Mouse (Mus musculus): ENCODE measurements around the gene Acot7. TPM values are rescaled to one million over a fixed set of nuclear protein-coding genes. Genes with fewer than 3 reads are reported as not detected.
A peak's percentile ranks its signal among the peaks of the same experiment; 100 is the strongest.

Acot7 gene
- polyA plus RNA-seq, 1 experiment from 2014 or later, result 73.9 TPM

DNA sequence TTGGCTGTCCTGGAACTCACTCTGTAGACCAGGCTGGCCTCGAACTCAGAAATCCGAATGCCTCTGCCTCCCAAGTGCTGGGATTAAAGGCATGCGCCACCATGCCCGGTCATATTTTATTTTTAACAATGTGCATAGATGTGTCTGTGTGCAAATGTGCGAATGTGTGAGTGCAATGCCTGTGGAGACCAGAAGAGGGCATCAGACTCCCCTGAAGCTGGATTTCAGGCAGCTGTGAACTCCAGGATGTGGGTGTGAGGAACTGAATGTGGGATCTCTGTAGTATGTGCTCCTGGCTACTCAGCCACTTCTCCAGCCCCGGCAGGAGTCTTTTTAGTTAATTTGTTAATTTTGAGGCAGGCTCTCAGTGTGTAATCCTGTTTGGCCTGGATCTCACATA lies 6.4 kb upstream of the Acot7 start:
- Histone ChIP-seq H3K4me2 (no peak overlapping the region), H3K36me3 (no peaks in the 10 kb centered on the region), H3K9me3 (0 out of 2 replicates have a peak, but pooled peaks cover 3% of the 10 kb centered on the region), H3K27me3 (replicated peaks) (peaks cover 43% of the 10 kb centered on the region), H3K27ac (replicated peaks) (no peak overlapping the region), H3K4me3 (no peak overlapping the region), H3K4me1 (peaks cover 7% of the 10 kb centered on the region), H3K9ac (no peak overlapping the region)
- ATAC-seq (ENCODE audit: extremely low read depth, insufficient number of reproducible peaks, low FRiP score, low TSS enrichment), result no peak
- WGBS, result 80% methylated on average over 6 of the region's 6 CpGs

DNA sequence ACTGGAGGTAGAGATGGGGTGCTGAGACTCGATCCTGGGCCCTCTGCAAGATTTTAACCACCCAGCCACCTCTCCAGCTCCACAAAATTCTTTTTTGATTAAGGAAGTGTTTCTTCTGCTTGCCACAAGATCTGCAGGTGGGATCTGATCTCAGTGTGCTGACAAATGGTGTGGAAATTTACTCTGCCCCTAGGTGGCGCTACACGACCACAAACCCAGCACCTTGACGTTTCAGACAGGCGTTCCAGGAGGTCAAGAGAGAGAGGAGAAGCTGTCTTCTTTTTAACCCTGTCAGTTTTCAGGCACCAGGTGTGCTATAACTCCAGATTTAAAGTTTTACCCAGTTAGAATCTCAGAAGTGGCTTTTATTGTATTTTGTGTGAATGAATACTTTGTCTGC lies 4.9 kb upstream of the Acot7 start:
- no peak for ATAC-seq (ENCODE audit: extremely low read depth, insufficient number of reproducible peaks, low FRiP score, low TSS enrichment)
- peaks cover 36% of the 10 kb centered on the region for H3K27me3 ChIP-seq (replicated peaks)

DNA sequence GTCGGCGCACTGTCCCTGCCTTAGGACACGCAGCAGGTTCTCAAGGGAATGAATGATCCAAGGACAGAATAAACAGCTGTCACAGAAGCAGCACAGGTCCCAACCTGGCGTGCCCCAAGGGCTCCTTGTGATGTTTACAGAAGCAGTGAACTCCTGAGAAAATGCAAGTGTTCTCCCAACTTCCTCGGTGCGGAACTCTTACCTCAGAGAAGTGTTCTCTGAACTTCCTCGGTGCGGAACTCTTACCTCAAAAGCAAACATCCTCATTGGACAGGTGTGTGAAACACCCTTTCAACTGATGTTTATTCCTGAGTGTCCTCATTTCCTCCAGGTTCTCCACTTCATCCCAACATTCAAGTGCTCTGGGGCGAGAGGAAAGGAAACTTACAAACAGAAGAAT lies 4.0 kb upstream of the Acot7 start:
- no peak overlapping the region for H3K9ac ChIP-seq
- ATAC-seq (ENCODE audit: extremely low read depth, insufficient number of reproducible peaks, low FRiP score, low TSS enrichment), result no peak
- no peak overlapping the region for H3K4me2 ChIP-seq
- H3K27ac ChIP-seq (replicated peaks), result no peak overlapping the region
- no peaks in the 10 kb centered on the region for H3K36me3 ChIP-seq
- peaks cover 22% of the 10 kb centered on the region for H3K4me1 ChIP-seq
- 0 out of 2 replicates have a peak, but pooled peaks cover 3% of the 10 kb centered on the region for H3K9me3 ChIP-seq
- 76% methylated on average over 9 of the region's 9 CpGs for WGBS
- no peak overlapping the region for H3K4me3 ChIP-seq
- H3K27me3 ChIP-seq (replicated peaks), result peaks cover 36% of the 10 kb centered on the region

More for the DNA sequence above, 4.9 kb upstream of the Acot7 start:
- Histone ChIP-seq H3K4me3 (no peak overlapping the region), H3K9ac (no peak overlapping the region), H3K4me1 (peaks cover 14% of the 10 kb centered on the region), H3K4me2 (no peak overlapping the region), H3K36me3 (no peaks in the 10 kb centered on the region), H3K27ac (replicated peaks) (no peak overlapping the region), H3K9me3 (0 out of 2 replicates have a peak, but pooled peaks cover 3% of the 10 kb centered on the region)
- 2% methylated on average over 5 of the region's 5 CpGs for WGBS

DNA sequence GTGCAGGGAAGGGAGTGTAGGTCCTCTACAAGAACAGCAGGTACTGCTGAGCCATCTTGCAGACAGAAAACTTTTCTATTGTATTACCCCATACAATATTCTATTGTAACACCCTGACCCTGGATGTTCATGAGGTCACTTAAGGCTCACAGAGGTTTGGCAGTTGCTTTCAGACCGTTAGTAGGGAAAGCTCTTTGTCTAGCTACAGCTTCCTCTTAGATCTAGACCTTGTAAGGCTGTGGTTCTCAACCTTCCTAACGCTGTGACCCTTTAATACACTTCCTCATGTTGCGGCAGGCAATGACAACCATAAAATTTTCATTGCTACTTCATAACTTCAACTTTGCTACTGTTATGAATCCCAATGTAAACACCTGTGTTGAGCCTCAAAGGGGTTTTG lies 1.3 kb upstream of the Acot7 start:
- H3K9me3 ChIP-seq, result 0 out of 2 replicates have a peak, but pooled peaks cover under 1% of the 10 kb centered on the region
- no peak overlapping the region for H3K9ac ChIP-seq
- H3K27ac ChIP-seq (replicated peaks), result no peak overlapping the region
- no peaks in the 10 kb centered on the region for H3K36me3 ChIP-seq
- peaks cover 39% of the 10 kb centered on the region for H3K27me3 ChIP-seq (replicated peaks)
- H3K4me1 ChIP-seq, result peaks cover 27% of the 10 kb centered on the region
- ATAC-seq (ENCODE audit: extremely low read depth, insufficient number of reproducible peaks, low FRiP score, low TSS enrichment), result no peak
- no peak overlapping the region for H3K4me2 ChIP-seq
- WGBS, result 79% methylated on average over 3 of the region's 3 CpGs
- no peak overlapping the region for H3K4me3 ChIP-seq

DNA sequence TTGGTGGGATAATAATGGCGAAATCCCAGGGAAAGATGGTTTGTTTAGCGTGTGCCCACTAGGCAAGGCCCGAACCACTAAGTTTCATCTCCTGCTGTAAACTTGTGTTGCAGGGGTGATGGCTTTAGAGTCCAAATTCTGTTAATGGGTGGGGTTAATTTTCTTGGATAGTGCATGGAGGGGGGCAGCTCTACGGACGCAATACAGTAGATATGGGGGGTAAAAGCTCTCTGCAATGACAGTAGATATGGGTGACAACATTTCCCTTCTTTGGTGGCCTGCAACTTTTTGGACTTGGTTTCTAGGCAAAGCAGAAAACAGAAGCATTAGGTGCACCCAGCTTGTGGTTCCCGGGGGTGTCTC lies 779 bp upstream of the Acot7 start:
- H3K4me2 ChIP-seq, result peak overlapping the region; percentile 98
- peaks cover 38% of the 10 kb centered on the region for H3K27me3 ChIP-seq (replicated peaks)
- no peaks in the 10 kb centered on the region for H3K36me3 ChIP-seq
- WGBS, result 62% methylated on average over 6 of the region's 6 CpGs
- no peaks in the 10 kb centered on the region for H3K9me3 ChIP-seq
- peak overlapping the region; percentile 91 for H3K9ac ChIP-seq
- peak overlapping the region; percentile 88 for H3K27ac ChIP-seq (replicated peaks)
- peak overlapping the region; percentile 68 for H3K4me3 ChIP-seq
- ATAC-seq (ENCODE audit: extremely low read depth, insufficient number of reproducible peaks, low FRiP score, low TSS enrichment), result no peak
- peaks cover 27% of the 10 kb centered on the region for H3K4me1 ChIP-seq

DNA sequence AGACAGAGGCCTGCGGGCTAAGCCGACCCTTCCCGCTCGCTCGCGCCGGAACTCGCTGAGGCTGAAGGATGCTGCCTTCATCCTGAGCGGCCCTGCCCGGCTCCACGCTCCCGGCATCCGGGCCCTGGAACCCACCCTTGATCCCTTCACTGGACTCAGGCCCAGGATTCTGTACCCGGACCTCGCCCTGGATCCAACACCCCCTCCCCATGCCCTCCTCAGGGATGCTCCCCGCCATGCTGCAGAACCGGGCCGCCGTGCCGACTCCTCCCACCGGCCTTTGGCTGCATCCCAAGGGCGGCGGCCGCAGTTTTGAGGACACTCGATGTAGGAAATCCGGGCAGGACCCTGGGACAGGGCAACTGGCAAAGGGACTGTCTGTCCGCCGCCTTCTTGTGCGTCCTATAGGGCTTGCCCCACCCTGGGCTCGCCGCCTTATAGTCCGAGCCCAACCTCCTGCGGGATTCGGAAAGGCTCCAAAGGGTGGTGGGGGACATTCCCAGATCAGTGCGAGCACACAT lies 470 bp downstream of the Acot7 start:
- Histone ChIP-seq H3K4me1 (peaks cover 27% of the 10 kb centered on the region), H3K4me2 (peak overlapping the region; percentile 98), H3K27ac (replicated peaks) (0 out of 2 replicates have a peak overlapping the region, but pooled peaks have one; percentile 12), H3K9ac (peak overlapping the region; percentile 81), H3K27me3 (replicated peaks) (peaks cover 38% of the 10 kb centered on the region), H3K36me3 (no peaks in the 10 kb centered on the region), H3K9me3 (no peaks in the 10 kb centered on the region), H3K4me3 (peak overlapping the region; percentile 68)
- peak; percentile 15; the same call in 1 of the 2 replicates for ATAC-seq (ENCODE audit: extremely low read depth, insufficient number of reproducible peaks, low FRiP score, low TSS enrichment)
- under 1% methylated on average over 35 of the region's 35 CpGs for WGBS

DNA sequence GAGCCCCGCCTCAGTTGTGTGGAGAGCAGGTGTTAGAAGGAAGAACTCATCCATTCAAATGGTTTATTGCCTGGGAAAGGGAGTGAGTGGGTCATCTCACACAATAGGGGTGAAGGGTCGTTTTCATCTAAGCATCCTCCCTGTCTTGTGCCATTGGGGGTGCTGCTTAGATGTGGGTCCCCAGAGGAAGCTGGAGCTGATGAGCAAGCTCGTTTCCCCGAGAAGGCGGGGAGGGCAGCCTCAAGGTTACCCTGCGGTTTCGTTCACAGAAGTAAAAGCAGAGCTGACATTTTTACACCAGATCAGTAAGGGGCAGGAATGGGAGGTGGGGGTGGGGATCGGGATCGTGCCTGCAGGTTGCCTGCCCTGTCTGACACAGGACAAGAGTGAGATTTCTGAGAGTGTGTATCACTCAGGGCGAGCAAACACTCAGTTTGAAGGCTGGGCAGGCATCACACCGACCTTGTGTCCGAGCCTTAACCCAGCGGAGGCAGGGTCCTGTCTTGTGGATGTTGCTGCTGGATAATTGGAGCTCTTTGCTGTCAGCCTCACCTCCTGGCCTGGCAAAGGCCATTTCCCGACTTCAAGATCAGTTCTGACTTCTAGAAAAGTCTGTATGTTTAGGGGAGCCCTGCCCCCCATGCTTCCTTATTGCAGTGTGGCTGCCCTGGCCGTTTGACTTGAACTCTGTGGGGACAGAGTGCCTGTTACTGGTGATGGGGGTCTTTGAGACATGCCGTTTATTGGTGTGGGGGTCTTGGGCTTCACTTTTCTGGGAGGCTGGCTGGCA lies 1.2 kb downstream of the Acot7 start:
- Histone ChIP-seq H3K36me3 (no peaks in the 10 kb centered on the region), H3K4me3 (peak overlapping the region; percentile 68), H3K27ac (replicated peaks) (no peak overlapping the region), H3K9me3 (no peaks in the 10 kb centered on the region), H3K9ac (peak overlapping the region; percentile 81), H3K27me3 (replicated peaks) (peaks cover 33% of the 10 kb centered on the region), H3K4me2 (peak overlapping the region; percentile 98), H3K4me1 (peaks cover 27% of the 10 kb centered on the region)
- no peak for ATAC-seq (ENCODE audit: extremely low read depth, insufficient number of reproducible peaks, low FRiP score, low TSS enrichment)
- WGBS, result 33% methylated on average over 16 of the region's 16 CpGs

DNA sequence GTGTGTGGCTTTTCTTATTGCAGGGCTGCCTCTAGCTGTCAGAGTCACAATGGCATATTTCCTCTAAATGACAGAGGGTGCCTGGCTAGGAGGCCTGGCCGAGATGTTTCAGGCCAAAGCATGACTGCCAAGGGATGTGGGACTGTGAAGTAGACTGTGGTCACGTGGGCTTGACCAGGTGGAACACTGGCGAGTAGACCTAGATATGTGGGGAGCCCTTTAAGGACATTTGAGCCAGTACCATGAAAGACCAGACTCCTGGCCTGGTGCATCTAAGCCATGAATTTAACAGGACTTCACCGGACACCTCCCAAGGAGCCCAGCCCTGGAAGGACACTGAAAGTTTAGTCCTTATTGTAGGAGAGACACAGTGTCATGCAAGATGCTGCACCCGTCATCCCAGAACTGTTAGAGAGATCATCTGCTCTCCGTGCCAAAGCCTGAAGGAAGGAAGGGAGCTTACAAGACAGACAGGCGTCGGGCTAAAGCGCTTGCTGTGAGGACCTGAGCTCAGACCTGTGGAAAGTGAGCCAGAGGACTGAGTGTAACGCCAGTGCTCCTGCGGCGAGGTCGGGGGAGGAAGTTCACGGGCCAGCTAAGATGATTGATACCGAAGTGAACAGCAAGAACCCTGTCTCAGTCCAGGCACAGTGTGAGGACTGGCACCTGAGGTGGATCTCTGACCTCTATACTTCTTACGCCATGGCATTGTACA lies 2.2 kb downstream of the Acot7 start:
- H3K4me3 ChIP-seq, result no peak overlapping the region
- no peak for ATAC-seq (ENCODE audit: extremely low read depth, insufficient number of reproducible peaks, low FRiP score, low TSS enrichment)
- no peaks in the 10 kb centered on the region for H3K9me3 ChIP-seq
- H3K27ac ChIP-seq (replicated peaks), result no peak overlapping the region
- no peaks in the 10 kb centered on the region for H3K36me3 ChIP-seq
- peaks cover 35% of the 10 kb centered on the region for H3K4me1 ChIP-seq
- no peak overlapping the region for H3K4me2 ChIP-seq
- no peak overlapping the region for H3K9ac ChIP-seq
- WGBS, result 77% methylated on average over 16 of the region's 16 CpGs
- peaks cover 24% of the 10 kb centered on the region for H3K27me3 ChIP-seq (replicated peaks)

DNA sequence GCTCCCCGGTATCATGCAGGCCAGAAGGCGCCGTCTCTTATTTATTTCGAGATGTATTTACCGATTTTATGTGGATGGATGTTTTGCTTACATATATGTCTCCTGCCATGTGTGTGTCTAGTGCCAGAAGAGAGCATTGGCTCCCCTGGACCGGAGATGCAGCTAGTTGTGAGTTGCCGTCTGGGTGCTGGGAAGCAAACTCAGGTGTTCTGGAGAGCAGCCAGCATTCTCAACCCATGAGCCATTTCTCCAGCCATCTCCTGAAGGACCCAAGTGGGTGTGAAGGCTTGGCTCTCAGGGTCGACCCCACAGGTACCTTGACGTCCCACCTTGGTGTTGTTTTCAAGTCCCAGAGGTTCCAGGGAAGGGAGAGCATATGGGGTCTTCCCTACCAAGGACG lies 4.3 kb downstream of the Acot7 start:
- H3K9me3 ChIP-seq, result no peaks in the 10 kb centered on the region
- H3K9ac ChIP-seq, result no peak overlapping the region
- 78% methylated on average over 10 of the region's 10 CpGs for WGBS
- no peak overlapping the region for H3K4me3 ChIP-seq
- no peak overlapping the region for H3K27ac ChIP-seq (replicated peaks)
- peaks cover 43% of the 10 kb centered on the region for H3K4me1 ChIP-seq
- no peaks in the 10 kb centered on the region for H3K36me3 ChIP-seq
- ATAC-seq (ENCODE audit: extremely low read depth, insufficient number of reproducible peaks, low FRiP score, low TSS enrichment), result no peak
- peaks cover 20% of the 10 kb centered on the region for H3K27me3 ChIP-seq (replicated peaks)
- H3K4me2 ChIP-seq, result no peak overlapping the region

DNA sequence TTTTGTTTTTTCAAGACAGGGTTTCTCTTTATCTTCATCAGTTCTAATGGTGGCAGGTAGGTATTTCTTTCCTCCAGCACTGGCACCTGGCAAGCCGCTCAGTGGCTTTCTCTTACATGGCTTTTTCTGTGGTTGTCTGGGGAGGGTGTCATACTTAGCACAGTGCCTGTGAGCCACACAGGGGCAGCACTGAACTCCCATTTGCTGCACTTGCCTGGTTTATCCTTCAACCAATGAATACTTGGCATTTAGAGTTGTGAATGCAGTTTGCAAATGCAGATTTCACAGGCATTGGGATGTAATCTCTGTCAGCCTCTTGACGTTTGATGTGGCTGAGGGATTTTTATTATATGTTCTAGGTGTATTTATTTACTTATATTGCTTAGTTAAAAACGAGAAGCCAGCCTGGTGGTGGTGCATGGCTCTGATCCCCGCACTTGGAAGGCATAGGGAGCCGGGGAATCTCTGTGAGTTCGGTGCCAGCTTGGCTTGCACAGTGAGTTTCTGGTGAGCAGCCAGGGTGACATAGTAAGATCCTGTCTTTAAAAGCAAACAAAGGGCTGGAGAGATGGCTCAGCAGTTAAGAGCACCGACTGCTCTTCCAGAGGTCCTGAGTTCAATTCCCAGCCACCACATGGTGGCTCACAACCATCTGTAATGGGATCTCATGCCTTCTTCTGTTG lies 6.6 kb downstream of the Acot7 start:
- Histone ChIP-seq H3K4me2 (peak overlapping the region; percentile 72; the same call in 1 of the 2 replicates), H3K27ac (replicated peaks) (peak overlapping the region; percentile 98), H3K36me3 (0 out of 2 replicates have a peak, but pooled peaks cover 6% of the 10 kb centered on the region), H3K9me3 (no peaks in the 10 kb centered on the region), H3K4me3 (no peak overlapping the region), H3K27me3 (replicated peaks) (peaks cover 10% of the 10 kb centered on the region), H3K4me1 (peaks cover 48% of the 10 kb centered on the region), H3K9ac (peak overlapping the region; percentile 80; the same call in 1 of the 2 replicates)
- WGBS, result 59% methylated on average over 7 of the region's 7 CpGs
- no peak for ATAC-seq (ENCODE audit: extremely low read depth, insufficient number of reproducible peaks, low FRiP score, low TSS enrichment)

DNA sequence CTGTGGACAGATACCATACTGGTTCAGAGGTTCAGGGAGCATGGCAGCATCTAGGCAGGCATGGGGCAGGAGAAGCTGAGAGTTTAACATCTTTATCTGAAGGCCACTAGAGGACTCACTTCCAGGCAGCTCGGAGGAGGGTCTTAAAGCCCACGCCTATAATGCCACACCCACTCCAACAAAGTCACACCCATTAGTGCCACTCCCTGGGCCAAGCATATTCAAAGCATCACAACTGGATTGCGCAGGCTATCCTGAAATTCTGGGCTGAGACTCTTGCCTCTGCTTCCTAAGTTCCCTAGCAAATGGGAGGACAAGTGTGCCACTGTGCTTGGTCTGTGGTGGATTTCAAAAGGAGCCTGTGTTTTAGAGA lies 7.2 kb downstream of the Acot7 start:
- ATAC-seq (ENCODE audit: extremely low read depth, insufficient number of reproducible peaks, low FRiP score, low TSS enrichment), result peak; percentile 30; the same call in 1 of the 2 replicates
- Histone ChIP-seq H3K27me3 (replicated peaks) (peaks cover 5% of the 10 kb centered on the region), H3K4me1 (peaks cover 54% of the 10 kb centered on the region), H3K9me3 (no peaks in the 10 kb centered on the region), H3K4me2 (peak overlapping the region; percentile 72), H3K36me3 (0 out of 2 replicates have a peak, but pooled peaks cover 6% of the 10 kb centered on the region), H3K4me3 (peak overlapping the region; percentile 49), H3K9ac (peak overlapping the region; percentile 80), H3K27ac (replicated peaks) (peak overlapping the region; percentile 98)
- WGBS, result 4% methylated on average over 3 of the region's 3 CpGs

Measured in heart, embryonic 13.5 days (tissue).